13 mouse cellular contexts compared by ENCODE assay signal in genomic region chr10:99570190-99570589, GRCm38 (mm10).
DNase-seq lines count a peak whose midpoint lies in the region; ATAC-seq and TF ChIP-seq lines count a peak whose summit lies in the region.
"Had no signal": no experiment of that assay in that cellular context is flagged by ENCODE, and none has a peak within 500 bp of the region (broad histone marks: within the 10 kb centered on the region; RNA-seq: fewer than 3 reads in every experiment).

No protein-coding gene starts in this region.

- DNase-seq in heart, postnatal 0 days (ENCODE audit: low spot score), result peak; percentile 35
- peak; percentile 20 for DNase-seq in lung, postnatal 0 days (ENCODE audit: low spot score)
- no peak for DNase-seq in lung, postnatal 36 days
- DNase-seq in embryonic facial prominence, embryonic 14.5 days (ENCODE audit: low spot score), result peak; percentile 59
- no peak for DNase-seq in gastrocnemius, postnatal 25 days
- DNase-seq: kidney, postnatal 14 days; liver; right cerebral cortex, postnatal 25 days; thymus, postnatal 25 days had no signal

- H3K9me3 ChIP-seq in heart, postnatal 0 days (replicated peaks; ENCODE audit: control insufficient read depth, low read length), result no peaks in the 10 kb centered on the region
- H3K9me3 ChIP-seq in heart, embryonic 11.5 days (replicated peaks; ENCODE audit: control insufficient read depth, low read length), result no peaks in the 10 kb centered on the region
- H3K9me3 ChIP-seq in lung, postnatal 0 days (ENCODE audit: low read length), result no peaks in the 10 kb centered on the region
- no peaks in the 10 kb centered on the region for H3K9me3 ChIP-seq in embryonic facial prominence, embryonic 14.5 days (ENCODE audit: control insufficient read depth, low read length)

- peak; percentile 56; the same call in 1 of the 2 replicates for TF ChIP-seq EP300 in heart, postnatal 0 days (IDR thresholded peaks at IDR 0.05; ENCODE audit: low read depth)
- TF ChIP-seq EP300 in lung, postnatal 0 days (IDR thresholded peaks at IDR 0.05), result no peak

- WGBS in heart, postnatal 0 days, result 40% methylated on average over 2 of the region's 2 CpGs
- WGBS in heart, embryonic 11.5 days (ENCODE audit: insufficient replicate concordance), result 35% methylated on average over 2 of the region's 2 CpGs
- 21% methylated on average over 2 of the region's 2 CpGs for WGBS in lung, postnatal 0 days
- 19% methylated on average over 2 of the region's 2 CpGs for WGBS in embryonic facial prominence, embryonic 14.5 days

- H3K27ac ChIP-seq in heart, postnatal 0 days (ENCODE audit: low read depth), result no peak overlapping the region
- no peak overlapping the region for H3K27ac ChIP-seq in heart, embryonic 11.5 days (ENCODE audit: low read depth, low read length)
- H3K27ac ChIP-seq in lung, postnatal 0 days (ENCODE audit: low read length), result no peak overlapping the region
- H3K27ac ChIP-seq in embryonic facial prominence, embryonic 14.5 days (replicated peaks; ENCODE audit: low read depth, low read length), result no peak overlapping the region; the same call in 1 of the 2 replicates

- H3K4me3 ChIP-seq in heart, postnatal 0 days (ENCODE audit: low read depth, low read length), result no peak overlapping the region
- no peak overlapping the region for H3K4me3 ChIP-seq in heart, embryonic 11.5 days (ENCODE audit: low read depth, low read length)
- no peak overlapping the region for H3K4me3 ChIP-seq in lung, postnatal 0 days (ENCODE audit: low read depth, low read length)
- no peak overlapping the region for H3K4me3 ChIP-seq in embryonic facial prominence, embryonic 14.5 days (ENCODE audit: low read depth, low read length)
- H3K4me3 ChIP-seq: myocyte had no signal

- no peak for TF ChIP-seq CTCF in heart, postnatal 0 days (IDR thresholded peaks at IDR 0.05; ENCODE audit: low read depth)
- TF ChIP-seq CTCF in lung, postnatal 0 days (IDR thresholded peaks at IDR 0.05), result no peak

- no peaks in the 10 kb centered on the region for H3K27me3 ChIP-seq in heart, postnatal 0 days (ENCODE audit: control insufficient read depth, insufficient read depth, low read length)
- no peaks in the 10 kb centered on the region for H3K27me3 ChIP-seq in heart, embryonic 11.5 days (ENCODE audit: control insufficient read depth, insufficient read depth, low read length)
- no peaks in the 10 kb centered on the region for H3K27me3 ChIP-seq in lung, postnatal 0 days (replicated peaks; ENCODE audit: insufficient read depth, low read length)
- H3K27me3 ChIP-seq in embryonic facial prominence, embryonic 14.5 days (replicated peaks; ENCODE audit: control insufficient read depth, insufficient read depth, low read length), result no peaks in the 10 kb centered on the region

- H3K9ac ChIP-seq in heart, postnatal 0 days (replicated peaks; ENCODE audit: low read depth, low read length), result no peak overlapping the region
- H3K9ac ChIP-seq in heart, embryonic 11.5 days (ENCODE audit: low read depth, low read length), result no peak overlapping the region
- no peak overlapping the region for H3K9ac ChIP-seq in lung, postnatal 0 days (replicated peaks; ENCODE audit: low read depth)
- H3K9ac ChIP-seq in embryonic facial prominence, embryonic 14.5 days (ENCODE audit: low read depth, low read length), result no peak overlapping the region

- ATAC-seq in heart, postnatal 0 days (ENCODE audit: insufficient read depth, low read depth), result peak; percentile 53; the same call in 1 of the 2 replicates
- no peak for ATAC-seq in heart, embryonic 11.5 days (replicated peaks; ENCODE audit: insufficient number of reproducible peaks, low FRiP score, low TSS enrichment)
- ATAC-seq in lung, postnatal 0 days, result no peak
- ATAC-seq in embryonic facial prominence, embryonic 14.5 days (ENCODE audit: low read depth), result peak; percentile 60; the same call in 1 of the 2 replicates
- ATAC-seq in inflammation-experienced regulatory T-cells, adult 6 months, result no peak
- no peak for ATAC-seq in monocyte, adult 5-6 weeks (replicated peaks; ENCODE audit: insufficient number of reproducible peaks, low FRiP score, low TSS enrichment, poor library complexity, severe bottlenecking)

- no peak overlapping the region for H3K4me2 ChIP-seq in heart, postnatal 0 days (ENCODE audit: low read depth, low read length)
- no peak overlapping the region for H3K4me2 ChIP-seq in heart, embryonic 11.5 days
- H3K4me2 ChIP-seq in lung, postnatal 0 days (replicated peaks; ENCODE audit: low read depth, low read length), result no peak overlapping the region
- no peak overlapping the region for H3K4me2 ChIP-seq in embryonic facial prominence, embryonic 14.5 days (ENCODE audit: low read depth, low read length)

- no peaks in the 10 kb centered on the region for H3K36me3 ChIP-seq in heart, postnatal 0 days (replicated peaks; ENCODE audit: control insufficient read depth, insufficient read depth, low read length)
- no peaks in the 10 kb centered on the region for H3K36me3 ChIP-seq in heart, embryonic 11.5 days (ENCODE audit: control insufficient read depth, insufficient read depth, low read length)
- no peaks in the 10 kb centered on the region for H3K36me3 ChIP-seq in lung, postnatal 0 days (ENCODE audit: insufficient read depth, low read length)
- no peaks in the 10 kb centered on the region for H3K36me3 ChIP-seq in embryonic facial prominence, embryonic 14.5 days (ENCODE audit: control insufficient read depth, insufficient read depth, low read length)

- peaks cover 5% of the 10 kb centered on the region; the same call in 1 of the 2 replicates for H3K4me1 ChIP-seq in heart, postnatal 0 days (ENCODE audit: control insufficient read depth, insufficient read depth)
- H3K4me1 ChIP-seq in heart, embryonic 11.5 days (ENCODE audit: control insufficient read depth, insufficient read depth, low read length), result peaks cover 7% of the 10 kb centered on the region
- no peaks in the 10 kb centered on the region for H3K4me1 ChIP-seq in lung, postnatal 0 days (ENCODE audit: insufficient read depth, low read depth, low read length)
- H3K4me1 ChIP-seq in embryonic facial prominence, embryonic 14.5 days (ENCODE audit: control insufficient read depth, insufficient read depth, low read length), result peaks cover 10% of the 10 kb centered on the region

Comparison
In these comparisons a context has a peak if more than half of its experiments do, and no peak if none do; other contexts are left out.
1. ATAC-seq: peak in heart, postnatal 0 days (single experiment) and embryonic facial prominence, embryonic 14.5 days (single experiment); none in heart, embryonic 11.5 days (single experiment), lung, postnatal 0 days (single experiment), inflammation-experienced regulatory T-cells, adult 6 months (single experiment) and monocyte, adult 5-6 weeks (single experiment).
2. DNase-seq: peak in heart, postnatal 0 days (single experiment), lung, postnatal 0 days (single experiment) and embryonic facial prominence, embryonic 14.5 days (single experiment); none in lung, postnatal 36 days (single experiment) and gastrocnemius, postnatal 25 days (single experiment).